Mouse (Mus musculus): ENCODE measurements around the gene Nmur1.
A peak's percentile ranks its signal among the peaks of the same experiment; 100 is the strongest.

DNA sequence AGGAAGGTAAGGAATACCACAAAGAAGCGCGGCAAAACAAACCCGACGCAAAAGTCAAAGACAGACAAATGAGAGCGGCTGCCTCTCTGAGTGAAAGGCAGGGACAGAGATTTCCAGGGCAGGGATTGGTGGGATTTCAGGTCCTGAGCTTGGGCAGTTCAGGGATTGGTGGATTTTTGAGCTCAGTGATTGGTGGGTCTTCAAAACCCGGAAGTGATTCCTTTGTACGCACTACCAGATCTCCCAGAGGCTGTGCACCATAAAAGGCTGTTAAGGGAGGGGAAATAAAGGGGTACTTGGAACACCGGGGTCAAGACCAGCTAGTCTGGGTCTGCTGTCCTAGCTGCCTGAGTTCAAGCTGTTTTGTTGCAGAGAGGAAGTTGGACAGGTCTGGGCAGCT, 41.4 kb upstream of the Nmur1 start:
- TF ChIP-seq ELF1 (IDR thresholded peaks at IDR 0.05; ENCODE audit: low read depth, low read length) (peak; percentile 76), MXI1 (IDR thresholded peaks at IDR 0.05; ENCODE audit: low read depth, low read length) (no peak), ZMIZ1 (IDR thresholded peaks at IDR 0.05; ENCODE audit: low read depth, low read length) (no peak), USF1 (IDR thresholded peaks at IDR 0.05; ENCODE audit: low read depth, low read length) (no peak), GATA1 (IDR thresholded peaks at IDR 0.05; ENCODE audit: low read depth, low read length) (no peak), MYC (IDR thresholded peaks at IDR 0.05; ENCODE audit: low read depth, low read length) (no peak), TBP (IDR thresholded peaks at IDR 0.05; ENCODE audit: low read depth, low read length) (no peak)
